Mouse (Mus musculus): Measurements from ENCODE around the gene St6gal2. TPM values are rescaled to one million over a fixed set of nuclear protein-coding genes. Genes with fewer than 3 reads are reported as not detected.

St6gal2 gene
- polyA plus RNA-seq (2017; shearing (Covaris generic)) = not detected

DNA sequence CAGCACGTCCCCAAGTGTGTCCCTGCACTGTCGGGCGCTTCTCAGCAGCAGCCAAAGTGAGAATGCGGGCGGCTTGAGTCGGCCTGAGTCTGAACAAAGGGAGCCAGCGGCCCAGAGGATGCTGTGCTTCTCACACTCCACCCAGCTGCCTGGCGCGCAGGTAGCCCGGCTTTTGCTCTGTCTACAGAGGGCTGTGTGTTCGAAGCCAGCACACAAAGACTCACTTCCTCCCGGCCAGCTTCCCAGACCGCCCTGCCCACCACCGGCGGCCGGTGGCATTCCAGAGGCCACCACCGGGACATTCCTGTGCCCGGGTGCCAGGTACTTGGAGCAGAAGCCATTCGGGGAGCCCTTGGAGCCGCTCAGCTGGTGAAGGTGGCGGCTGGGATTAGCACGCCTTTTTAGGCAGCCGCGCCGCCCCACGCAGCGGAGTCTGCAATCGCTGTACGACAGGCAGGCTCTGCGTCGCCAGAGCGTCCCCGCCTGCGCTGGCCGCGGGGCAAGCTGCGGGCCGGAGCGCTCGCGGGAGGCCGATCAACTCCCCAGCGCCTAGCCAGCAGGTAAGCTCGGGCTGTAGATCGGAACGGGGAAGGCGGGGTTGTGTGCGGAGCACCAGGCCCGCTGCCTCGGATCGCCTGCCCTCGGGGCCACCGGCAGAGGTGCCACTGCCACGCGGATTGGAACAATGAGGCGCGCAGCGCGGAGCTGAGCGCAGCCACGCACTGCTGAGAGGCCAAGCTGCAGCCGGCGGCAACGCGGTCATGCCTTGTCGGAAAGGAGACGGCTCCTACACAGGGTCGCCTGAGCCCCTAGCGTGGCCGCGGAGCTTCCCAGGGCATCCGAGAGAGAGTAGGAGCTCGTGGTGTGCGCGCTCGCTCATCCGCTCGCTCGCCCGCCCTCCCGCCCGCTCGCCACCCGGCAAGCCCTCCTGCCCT lies at the start of gene St6gal2:
Gene St6gal2, plus strand, starts transcription at position 133 of the 935 bp plus-strand sequence.

Other genes starting within 250 kb of the St6gal2 start
- under 1 TPM in 1 of 2 experiments, not detected in 1; 0.04 TPM for gene Vmn2r118, start 179.8 kb downstream of the St6gal2 start, polyA plus RNA-seq (2017; shearing (Covaris generic))